Mouse (Mus musculus) retina, postnatal 7 days (tissue): ENCODE data around the gene Tcstv3.
"Not testable (repeated sequence)": the region's sequence is repeated elsewhere in the genome, so short reads cannot be mapped to it uniquely, and the experiment has no call there.

Experiments used
- DNase-seq: peaks from one replicate; pipeline ENCODE4 v3.0.0-alpha.2; 2012; ENCODE audit warnings: low read depth, low spot score

Tcstv3 gene

GRCm38 (mm10) chr13:120316578-120316977 is at the start of gene Tcstv3:
Tcstv3 (plus strand) TSS chr13:120316878.
- DNase-seq, result not testable (repeated sequence)

- DNase-seq, result not testable (repeated sequence)
These were observed 38.8 kb upstream of the Tcstv3 start for GRCm38 (mm10) chr13:120277837-120278236.

GRCm38 (mm10) chr13:120278784-120279183 is 37.9 kb upstream of the Tcstv3 start:
- DNase-seq, result no peak

GRCm38 (mm10) chr13:120299324-120299894 is 17.3 kb upstream of the Tcstv3 start:
- no peak for DNase-seq

GRCm38 (mm10) chr13:120299991-120300442 is 16.7 kb upstream of the Tcstv3 start, which contains the start of gene BC147527:
BC147527 (plus strand) TSS chr13:120300392.
- no peak for DNase-seq

- DNase-seq, result no peak
These were observed 15.8 kb upstream of the Tcstv3 start for GRCm38 (mm10) chr13:120300853-120301252.

- no peak for DNase-seq
These were observed 5.9 kb upstream of the Tcstv3 start for GRCm38 (mm10) chr13:120310749-120311148.

GRCm38 (mm10) chr13:120313584-120313983 is 3.1 kb upstream of the Tcstv3 start:
- DNase-seq, result no peak

- DNase-seq, result no peak
These were observed 3.5 kb downstream of the Tcstv3 start for GRCm38 (mm10) chr13:120320183-120320582.

GRCm38 (mm10) chr13:120320721-120321120 is 4.0 kb downstream of the Tcstv3 start:
- no peak for DNase-seq
